Mouse (Mus musculus): ENCODE data around the gene Cdyl.
A peak's percentile ranks its signal among the peaks of the same experiment; 100 is the strongest.

The Cdyl gene

GRCm38 (mm10) chr13:35659406-35659985 is at the start of gene Cdyl:
Gene Cdyl (plus strand): TSS chr13:35659833.
- no peaks in the 10 kb centered on the region for H3K27me3 ChIP-seq (ENCODE audit: control insufficient read depth, insufficient read depth, low read length, poor library complexity, severe bottlenecking)
- H3K36me3 ChIP-seq (ENCODE audit: control insufficient read depth, insufficient read depth, low read length, poor library complexity, severe bottlenecking), result no peaks in the 10 kb centered on the region
- no peak for DNase-seq (ENCODE audit: low read depth, low spot score)

- no peaks in the 10 kb centered on the region for H3K27me3 ChIP-seq (ENCODE audit: control insufficient read depth, insufficient read depth, low read length, poor library complexity, severe bottlenecking)
- DNase-seq (ENCODE audit: low read depth, low spot score), result no peak
- H3K36me3 ChIP-seq (ENCODE audit: control insufficient read depth, insufficient read depth, low read length, poor library complexity, severe bottlenecking), result no peaks in the 10 kb centered on the region
Observed at GRCm38 (mm10) chr13:35610718-35611117, 48.9 kb upstream of the Cdyl start.

GRCm38 (mm10) chr13:35612506-35612905 is 47.1 kb upstream of the Cdyl start:
- DNase-seq (ENCODE audit: low read depth, low spot score), result no peak
- Histone ChIP-seq H3K36me3 (ENCODE audit: control insufficient read depth, insufficient read depth, low read length, poor library complexity, severe bottlenecking) (no peaks in the 10 kb centered on the region), H3K27me3 (ENCODE audit: control insufficient read depth, insufficient read depth, low read length, poor library complexity, severe bottlenecking) (no peaks in the 10 kb centered on the region)

GRCm38 (mm10) chr13:35614832-35615479 is 44.7 kb upstream of the Cdyl start:
- DNase-seq (ENCODE audit: low read depth, low spot score), result no peak
- H3K36me3 ChIP-seq (ENCODE audit: control insufficient read depth, insufficient read depth, low read length, poor library complexity, severe bottlenecking), result no peaks in the 10 kb centered on the region
- no peaks in the 10 kb centered on the region for H3K27me3 ChIP-seq (ENCODE audit: control insufficient read depth, insufficient read depth, low read length, poor library complexity, severe bottlenecking)

GRCm38 (mm10) chr13:35616524-35617099 is 43.0 kb upstream of the Cdyl start:
- DNase-seq (ENCODE audit: low read depth, low spot score), result no peak
- H3K36me3 ChIP-seq (ENCODE audit: control insufficient read depth, insufficient read depth, low read length, poor library complexity, severe bottlenecking), result no peaks in the 10 kb centered on the region

GRCm38 (mm10) chr13:35619356-35619755 is 40.3 kb upstream of the Cdyl start:
- no peaks in the 10 kb centered on the region for H3K36me3 ChIP-seq (ENCODE audit: control insufficient read depth, insufficient read depth, low read length, poor library complexity, severe bottlenecking)
- no peaks in the 10 kb centered on the region for H3K27me3 ChIP-seq (ENCODE audit: control insufficient read depth, insufficient read depth, low read length, poor library complexity, severe bottlenecking)
- DNase-seq (ENCODE audit: low read depth, low spot score), result no peak

More at GRCm38 (mm10) chr13:35616524-35617099, 43.0 kb upstream of the Cdyl start:
- H3K27me3 ChIP-seq (ENCODE audit: control insufficient read depth, insufficient read depth, low read length, poor library complexity, severe bottlenecking), result no peaks in the 10 kb centered on the region

- DNase-seq (ENCODE audit: low read depth, low spot score), result no peak
- Histone ChIP-seq H3K27me3 (ENCODE audit: control insufficient read depth, insufficient read depth, low read length, poor library complexity, severe bottlenecking) (no peaks in the 10 kb centered on the region), H3K36me3 (ENCODE audit: control insufficient read depth, insufficient read depth, low read length, poor library complexity, severe bottlenecking) (no peaks in the 10 kb centered on the region)
Observed at GRCm38 (mm10) chr13:35620756-35621155, 38.9 kb upstream of the Cdyl start.

GRCm38 (mm10) chr13:35624831-35625230 is 34.8 kb upstream of the Cdyl start:
- DNase-seq (ENCODE audit: low read depth, low spot score), result no peak
- H3K27me3 ChIP-seq (ENCODE audit: control insufficient read depth, insufficient read depth, low read length, poor library complexity, severe bottlenecking), result no peaks in the 10 kb centered on the region
- no peaks in the 10 kb centered on the region for H3K36me3 ChIP-seq (ENCODE audit: control insufficient read depth, insufficient read depth, low read length, poor library complexity, severe bottlenecking)

- no peak for DNase-seq (ENCODE audit: low read depth, low spot score)
- H3K36me3 ChIP-seq (ENCODE audit: control insufficient read depth, insufficient read depth, low read length, poor library complexity, severe bottlenecking), result no peaks in the 10 kb centered on the region
- H3K27me3 ChIP-seq (ENCODE audit: control insufficient read depth, insufficient read depth, low read length, poor library complexity, severe bottlenecking), result no peaks in the 10 kb centered on the region
Observed at GRCm38 (mm10) chr13:35625556-35625955, 34.1 kb upstream of the Cdyl start.

GRCm38 (mm10) chr13:35627319-35627718 is 32.3 kb upstream of the Cdyl start:
- no peak for DNase-seq (ENCODE audit: low read depth, low spot score)
- no peaks in the 10 kb centered on the region for H3K27me3 ChIP-seq (ENCODE audit: control insufficient read depth, insufficient read depth, low read length, poor library complexity, severe bottlenecking)
- H3K36me3 ChIP-seq (ENCODE audit: control insufficient read depth, insufficient read depth, low read length, poor library complexity, severe bottlenecking), result no peaks in the 10 kb centered on the region

GRCm38 (mm10) chr13:35647132-35647823 is 12.4 kb upstream of the Cdyl start:
- no peaks in the 10 kb centered on the region for H3K27me3 ChIP-seq (ENCODE audit: control insufficient read depth, insufficient read depth, low read length, poor library complexity, severe bottlenecking)
- DNase-seq (ENCODE audit: low read depth, low spot score), result peak; percentile 51

GRCm38 (mm10) chr13:35650284-35650872 is 9.3 kb upstream of the Cdyl start:
- H3K36me3 ChIP-seq (ENCODE audit: control insufficient read depth, insufficient read depth, low read length, poor library complexity, severe bottlenecking), result no peaks in the 10 kb centered on the region

More at GRCm38 (mm10) chr13:35647132-35647823, 12.4 kb upstream of the Cdyl start:
- H3K36me3 ChIP-seq (ENCODE audit: control insufficient read depth, insufficient read depth, low read length, poor library complexity, severe bottlenecking), result no peaks in the 10 kb centered on the region

GRCm38 (mm10) chr13:35652851-35653250 is 6.8 kb upstream of the Cdyl start:
- no peaks in the 10 kb centered on the region for H3K27me3 ChIP-seq (ENCODE audit: control insufficient read depth, insufficient read depth, low read length, poor library complexity, severe bottlenecking)
- H3K36me3 ChIP-seq (ENCODE audit: control insufficient read depth, insufficient read depth, low read length, poor library complexity, severe bottlenecking), result no peaks in the 10 kb centered on the region
- DNase-seq (ENCODE audit: low read depth, low spot score), result no peak

More at GRCm38 (mm10) chr13:35650284-35650872, 9.3 kb upstream of the Cdyl start:
- no peaks in the 10 kb centered on the region for H3K27me3 ChIP-seq (ENCODE audit: control insufficient read depth, insufficient read depth, low read length, poor library complexity, severe bottlenecking)
- no peak for DNase-seq (ENCODE audit: low read depth, low spot score)

- H3K36me3 ChIP-seq (ENCODE audit: control insufficient read depth, insufficient read depth, low read length, poor library complexity, severe bottlenecking), result no peaks in the 10 kb centered on the region
- no peaks in the 10 kb centered on the region for H3K27me3 ChIP-seq (ENCODE audit: control insufficient read depth, insufficient read depth, low read length, poor library complexity, severe bottlenecking)
- DNase-seq (ENCODE audit: low read depth, low spot score), result no peak
Observed at GRCm38 (mm10) chr13:35656853-35657252, 2.8 kb upstream of the Cdyl start.

- DNase-seq (ENCODE audit: low read depth, low spot score), result peak; percentile 70
- Histone ChIP-seq H3K36me3 (ENCODE audit: control insufficient read depth, insufficient read depth, low read length, poor library complexity, severe bottlenecking) (no peaks in the 10 kb centered on the region), H3K27me3 (ENCODE audit: control insufficient read depth, insufficient read depth, low read length, poor library complexity, severe bottlenecking) (no peaks in the 10 kb centered on the region)
Observed at GRCm38 (mm10) chr13:35665456-35665855, 5.8 kb downstream of the Cdyl start.

Data from splenic B cell, adult 2 months (primary cell).